Mouse (Mus musculus) ES-E14 (cell line): ENCODE results near the gene Mvp.

Experiments
- HCFC1 ChIP-seq: IDR thresholded peaks from 2 replicates; pipeline ENCODE4 v1.6.1; 2012; ENCODE audit warnings: low read length, inconsistent platforms, borderline replicate concordance; ENCODE audit not compliant: insufficient read depth
- MAFK ChIP-seq: IDR thresholded peaks from 2 replicates; pipeline ENCODE4 v1.6.1; 2014; ENCODE audit warnings: mild to moderate bottlenecking, low read depth, low read length, inconsistent platforms; ENCODE audit not compliant: insufficient read depth
- ZC3H11A ChIP-seq: IDR thresholded peaks from 2 replicates; pipeline ENCODE4 v1.6.1; 2012; ENCODE audit warnings: low read depth, mild to moderate bottlenecking, inconsistent platforms, low read length, borderline replicate concordance

GRCm38 (mm10) chr7:127012374-127012773 is 2.0 kb downstream of the Mvp start:
- TF ChIP-seq ZC3H11A: no peak
- TF ChIP-seq HCFC1: no peak
- TF ChIP-seq MAFK: no peak
